Mouse (Mus musculus): Measurements from ENCODE around the gene Nifk. TPM values are rescaled to one million over a fixed set of nuclear protein-coding genes. Genes with fewer than 3 reads are reported as not detected.

Nifk gene
- polyA plus RNA-seq, 1 experiment from 2014 or later: 82.4 TPM

DNA sequence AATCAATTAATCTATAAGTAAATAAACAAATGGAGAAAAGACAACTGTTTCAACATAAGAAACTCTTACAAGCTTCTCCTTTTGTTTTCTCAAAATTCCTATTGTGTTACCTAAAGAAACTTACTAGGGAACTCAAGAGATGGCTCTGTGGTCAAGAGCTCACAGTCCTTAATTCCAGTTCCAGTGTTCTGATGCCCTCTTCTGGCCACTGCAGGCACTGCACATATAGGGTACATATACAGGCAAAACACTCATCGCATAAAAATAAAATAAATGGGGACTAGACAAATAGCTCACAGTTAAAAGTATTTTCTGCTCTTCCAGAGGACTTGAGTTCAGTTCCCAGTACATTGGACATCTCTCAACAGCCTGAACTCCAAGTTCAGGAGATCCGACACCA lies 943 bp upstream of the Nifk start:
- H3K27me3 ChIP-seq (ENCODE audit: insufficient read depth, low read length): no peaks in the 10 kb centered on the region
- peaks cover 19% of the 10 kb centered on the region for H3K36me3 ChIP-seq (ENCODE audit: insufficient read depth, low read length)
- H3K9me3 ChIP-seq (ENCODE audit: low read length): no peaks in the 10 kb centered on the region
- no peak overlapping the region for H3K9ac ChIP-seq (replicated peaks; ENCODE audit: low read length)
- no peak overlapping the region for H3K27ac ChIP-seq (ENCODE audit: low read length)
- no peak overlapping the region for H3K4me3 ChIP-seq (ENCODE audit: low read length)
- peaks cover 8% of the 10 kb centered on the region for H3K4me1 ChIP-seq (ENCODE audit: insufficient read depth, low read length)
- ATAC-seq (ENCODE audit: low FRiP score, low TSS enrichment): no peak
- H3K4me2 ChIP-seq (replicated peaks; ENCODE audit: low read depth, low read length): no peak overlapping the region
- WGBS: 73% methylated on average over 2 of the region's 2 CpGs

- no peaks in the 10 kb centered on the region for H3K4me1 ChIP-seq (ENCODE audit: insufficient read depth, low read length)
- H3K4me3 ChIP-seq (ENCODE audit: low read length): no peak overlapping the region
- no peak overlapping the region for H3K4me2 ChIP-seq (replicated peaks; ENCODE audit: low read depth, low read length)
- H3K9me3 ChIP-seq (ENCODE audit: low read length): no peaks in the 10 kb centered on the region
- H3K27me3 ChIP-seq (ENCODE audit: insufficient read depth, low read length): no peaks in the 10 kb centered on the region
- no peak overlapping the region for H3K9ac ChIP-seq (replicated peaks; ENCODE audit: low read length)
- H3K27ac ChIP-seq (ENCODE audit: low read length): no peak overlapping the region
- ATAC-seq (ENCODE audit: low FRiP score, low TSS enrichment): peak; percentile 31; the same call in 1 of the 2 replicates
- H3K36me3 ChIP-seq (ENCODE audit: insufficient read depth, low read length): peaks cover 45% of the 10 kb centered on the region
- 78% methylated on average over 9 of the region's 9 CpGs for WGBS
These were observed 13.4 kb downstream of the Nifk start for GRCm38 (mm10) chr1:118334749-118335713.

DNA sequence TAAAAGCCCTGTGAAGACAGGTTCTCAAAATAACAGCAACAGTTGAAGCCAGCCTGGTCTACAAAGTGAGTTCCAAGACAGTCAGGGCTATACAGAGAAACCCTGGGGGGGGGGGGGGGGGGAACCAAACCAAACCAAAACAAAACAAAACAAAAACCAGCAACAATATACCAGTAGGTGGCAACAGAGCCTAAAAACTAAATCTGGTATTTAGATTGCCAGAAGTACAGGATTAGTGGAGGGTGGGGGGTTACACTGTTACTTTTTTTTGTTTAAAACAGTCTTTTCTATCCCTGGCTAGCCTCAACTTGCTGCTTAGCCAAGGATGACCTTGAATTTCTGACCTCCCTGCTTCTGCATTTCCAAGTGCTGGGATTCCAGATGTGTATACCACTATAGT lies 14.2 kb downstream of the Nifk start:
- Histone ChIP-seq H3K27me3 (ENCODE audit: insufficient read depth, low read length) (no peaks in the 10 kb centered on the region), H3K36me3 (ENCODE audit: insufficient read depth, low read length) (peaks cover 37% of the 10 kb centered on the region), H3K9ac (replicated peaks; ENCODE audit: low read length) (no peak overlapping the region), H3K4me3 (ENCODE audit: low read length) (no peak overlapping the region), H3K27ac (ENCODE audit: low read length) (no peak overlapping the region), H3K4me2 (replicated peaks; ENCODE audit: low read depth, low read length) (no peak overlapping the region), H3K9me3 (ENCODE audit: low read length) (no peaks in the 10 kb centered on the region), H3K4me1 (ENCODE audit: insufficient read depth, low read length) (no peaks in the 10 kb centered on the region)
- no peak for ATAC-seq (ENCODE audit: low FRiP score, low TSS enrichment)

DNA sequence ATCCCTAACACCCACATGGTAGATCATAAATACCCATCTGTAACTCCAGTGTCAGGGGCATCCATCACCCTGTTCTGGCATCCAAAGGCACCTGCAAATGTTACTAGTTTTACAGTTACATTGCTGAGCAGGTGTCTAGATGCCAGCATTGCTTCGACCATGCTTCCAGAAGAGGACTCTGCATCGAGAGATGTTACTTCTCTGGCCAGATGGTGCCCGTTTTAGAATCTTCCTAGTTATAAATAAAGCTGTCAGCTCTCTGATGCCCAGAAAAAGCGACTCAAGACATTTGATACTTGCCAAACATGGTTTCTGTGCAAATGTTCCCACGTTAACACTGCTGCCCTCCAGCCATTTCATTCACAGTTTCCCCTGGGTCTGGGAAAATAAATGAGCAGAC lies 16.3 kb downstream of the Nifk start:
- Histone ChIP-seq H3K27me3 (ENCODE audit: insufficient read depth, low read length) (no peaks in the 10 kb centered on the region), H3K4me1 (ENCODE audit: insufficient read depth, low read length) (no peaks in the 10 kb centered on the region), H3K4me2 (replicated peaks; ENCODE audit: low read depth, low read length) (no peak overlapping the region), H3K36me3 (ENCODE audit: insufficient read depth, low read length) (peaks cover 16% of the 10 kb centered on the region), H3K27ac (ENCODE audit: low read length) (no peak overlapping the region), H3K4me3 (ENCODE audit: low read length) (no peak overlapping the region), H3K9me3 (ENCODE audit: low read length) (no peaks in the 10 kb centered on the region), H3K9ac (replicated peaks; ENCODE audit: low read length) (no peak overlapping the region)
- ATAC-seq (ENCODE audit: low FRiP score, low TSS enrichment): no peak
- 42% methylated on average over 5 of the region's 5 CpGs for WGBS

- peak; percentile 91 for ATAC-seq (ENCODE audit: low FRiP score, low TSS enrichment)
- peaks cover 14% of the 10 kb centered on the region for H3K4me1 ChIP-seq (ENCODE audit: insufficient read depth, low read length)
- no peaks in the 10 kb centered on the region for H3K9me3 ChIP-seq (ENCODE audit: low read length)
- H3K4me3 ChIP-seq (ENCODE audit: low read length): no peak overlapping the region
- H3K9ac ChIP-seq (replicated peaks; ENCODE audit: low read length): no peak overlapping the region
- 25% methylated on average over 6 of the region's 6 CpGs for WGBS
- no peaks in the 10 kb centered on the region for H3K36me3 ChIP-seq (ENCODE audit: insufficient read depth, low read length)
- H3K27me3 ChIP-seq (ENCODE audit: insufficient read depth, low read length): no peaks in the 10 kb centered on the region
- no peak overlapping the region for H3K4me2 ChIP-seq (replicated peaks; ENCODE audit: low read depth, low read length)
- peak overlapping the region; percentile 53 for H3K27ac ChIP-seq (ENCODE audit: low read length)
These were observed 22.2 kb downstream of the Nifk start for GRCm38 (mm10) chr1:118343649-118344435.

- WGBS: 78% methylated on average over 3 of the region's 3 CpGs
- Histone ChIP-seq H3K4me3 (ENCODE audit: low read length) (no peak overlapping the region), H3K36me3 (ENCODE audit: insufficient read depth, low read length) (no peaks in the 10 kb centered on the region)
These were observed 28.3 kb downstream of the Nifk start for GRCm38 (mm10) chr1:118349922-118350321.

GRCm38 (mm10) chr1:118359071-118359761 lies 37.6 kb downstream of the Nifk start:
- no peak overlapping the region for H3K9ac ChIP-seq (replicated peaks; ENCODE audit: low read length)
- no peaks in the 10 kb centered on the region for H3K9me3 ChIP-seq (ENCODE audit: low read length)
- H3K4me3 ChIP-seq (ENCODE audit: low read length): no peak overlapping the region
- H3K4me1 ChIP-seq (ENCODE audit: insufficient read depth, low read length): no peaks in the 10 kb centered on the region
- H3K36me3 ChIP-seq (ENCODE audit: insufficient read depth, low read length): no peaks in the 10 kb centered on the region
- WGBS: 78% methylated on average over 6 of the region's 6 CpGs
- H3K27me3 ChIP-seq (ENCODE audit: insufficient read depth, low read length): no peaks in the 10 kb centered on the region
- ATAC-seq (ENCODE audit: low FRiP score, low TSS enrichment): no peak
- no peak overlapping the region for H3K4me2 ChIP-seq (replicated peaks; ENCODE audit: low read depth, low read length)
- H3K27ac ChIP-seq (ENCODE audit: low read length): no peak overlapping the region

More at GRCm38 (mm10) chr1:118349922-118350321, 28.3 kb downstream of the Nifk start:
- no peak overlapping the region for H3K4me2 ChIP-seq (replicated peaks; ENCODE audit: low read depth, low read length)
- H3K9ac ChIP-seq (replicated peaks; ENCODE audit: low read length): no peak overlapping the region
- H3K27me3 ChIP-seq (ENCODE audit: insufficient read depth, low read length): no peaks in the 10 kb centered on the region
- no peaks in the 10 kb centered on the region for H3K9me3 ChIP-seq (ENCODE audit: low read length)
- H3K4me1 ChIP-seq (ENCODE audit: insufficient read depth, low read length): no peaks in the 10 kb centered on the region
- ATAC-seq (ENCODE audit: low FRiP score, low TSS enrichment): no peak
- no peak overlapping the region for H3K27ac ChIP-seq (ENCODE audit: low read length)

DNA sequence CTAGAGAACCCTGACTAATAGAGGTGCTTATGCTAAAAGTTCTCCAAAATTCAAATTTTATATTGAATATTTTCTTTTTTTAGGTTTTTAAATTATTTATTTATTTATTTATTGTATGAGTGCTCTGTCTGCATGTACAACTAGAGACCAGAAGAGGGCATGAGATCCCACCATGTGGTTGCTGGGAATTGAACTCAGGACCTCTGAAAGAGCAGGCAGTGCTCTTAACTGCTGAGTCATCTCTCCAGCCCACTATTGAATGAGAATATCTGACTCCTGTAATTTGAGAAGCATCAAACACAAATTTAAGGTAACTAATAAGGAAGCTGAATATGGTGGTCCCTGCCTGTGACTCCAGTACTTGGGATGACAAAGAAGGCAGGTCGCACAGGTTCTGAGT lies 46.3 kb downstream of the Nifk start:
- Histone ChIP-seq H3K4me3 (ENCODE audit: low read length) (no peak overlapping the region), H3K27me3 (ENCODE audit: insufficient read depth, low read length) (no peaks in the 10 kb centered on the region), H3K4me1 (ENCODE audit: insufficient read depth, low read length) (no peaks in the 10 kb centered on the region), H3K27ac (ENCODE audit: low read length) (no peak overlapping the region), H3K36me3 (ENCODE audit: insufficient read depth, low read length) (no peaks in the 10 kb centered on the region), H3K9ac (replicated peaks; ENCODE audit: low read length) (no peak overlapping the region), H3K4me2 (replicated peaks; ENCODE audit: low read depth, low read length) (no peak overlapping the region), H3K9me3 (ENCODE audit: low read length) (no peaks in the 10 kb centered on the region)
- 100% methylated on average over 1 of the region's 1 CpGs for WGBS
- no peak for ATAC-seq (ENCODE audit: low FRiP score, low TSS enrichment)

- Histone ChIP-seq H3K9me3 (ENCODE audit: low read length) (no peaks in the 10 kb centered on the region), H3K4me2 (replicated peaks; ENCODE audit: low read depth, low read length) (no peak overlapping the region), H3K9ac (replicated peaks; ENCODE audit: low read length) (no peak overlapping the region), H3K4me1 (ENCODE audit: insufficient read depth, low read length) (no peaks in the 10 kb centered on the region), H3K27me3 (ENCODE audit: insufficient read depth, low read length) (no peaks in the 10 kb centered on the region), H3K27ac (ENCODE audit: low read length) (no peak overlapping the region), H3K4me3 (ENCODE audit: low read length) (no peak overlapping the region), H3K36me3 (ENCODE audit: insufficient read depth, low read length) (no peaks in the 10 kb centered on the region)
- WGBS: 55% methylated on average over 3 of the region's 3 CpGs
- no peak for ATAC-seq (ENCODE audit: low FRiP score, low TSS enrichment)
These were observed 47.3 kb downstream of the Nifk start for GRCm38 (mm10) chr1:118368721-118369461.

All from kidney, embryonic 16.5 days (tissue).